In genomic region chr6:3763171-3763967, GRCm38 (mm10) we compare ENCODE assay signal across 8 mouse cellular contexts. TPM values are rescaled to one million over a fixed set of nuclear protein-coding genes. Genes with fewer than 3 reads are reported as not detected.
DNase-seq lines count a peak whose midpoint lies in the region; ATAC-seq and TF ChIP-seq lines count a peak whose summit lies in the region.

No protein-coding gene starts in this region.

- peak; percentile 72; the same call in 1 of the 2 replicates for ATAC-seq in intestine, embryonic 14.5 days (replicated peaks; ENCODE audit: low FRiP score, low TSS enrichment, low read depth)
- ATAC-seq in midbrain, embryonic 11.5 days (ENCODE audit: low FRiP score), result peak; percentile 90

- no peak for DNase-seq in heart, embryonic 10.5 days (ENCODE audit: low spot score)
- DNase-seq in heart, adult 2 months, result no peak
- peak; percentile 72 for DNase-seq in embryo, embryonic 10 days (ENCODE audit: low spot score)
- peak; percentile 71 for DNase-seq in intestine, embryonic 14.5 days (ENCODE audit: low spot score)
- DNase-seq in midbrain, embryonic 11.5 days (ENCODE audit: low spot score, missing footprints), result peak; percentile 95
- DNase-seq in urinary bladder, postnatal 4 days (ENCODE audit: low spot score in 2 of 2), result no peak
- DNase-seq in thymus, postnatal 25 days, result no peak
- DNase-seq in layer of hippocampus, postnatal 10 days (ENCODE audit: low spot score in 2 of 2), result no peak

- H3K4me1 ChIP-seq in heart, embryonic 10.5 days, result peaks cover 13% of the 10 kb centered on the region; the same call in 1 of the 2 replicates
- no peaks in the 10 kb centered on the region for H3K4me1 ChIP-seq in heart, adult 2 months (ENCODE audit: control insufficient read depth, insufficient read depth, low read length)
- peaks cover 3% of the 10 kb centered on the region; the same call in 1 of the 2 replicates for H3K4me1 ChIP-seq in intestine, embryonic 14.5 days (replicated peaks; ENCODE audit: control insufficient read depth, insufficient read depth, low read length)
- 0 out of 2 replicates have a peak, but pooled peaks cover 4% of the 10 kb centered on the region for H3K4me1 ChIP-seq in midbrain, embryonic 11.5 days (ENCODE audit: control insufficient read depth, insufficient read depth, low read length)

- no peak for TF ChIP-seq POLR2A in heart, adult 2 months (IDR thresholded peaks at IDR 0.05; ENCODE audit: insufficient read depth, low read depth, low read length)

- TF ChIP-seq EP300 in heart, adult 2 months (IDR thresholded peaks at IDR 0.05; ENCODE audit: insufficient read depth, low read depth, low read length), result no peak

- TF ChIP-seq CTCF in heart, adult 2 months (IDR thresholded peaks at IDR 0.05), result no peak

- H3K36me3 ChIP-seq in heart, embryonic 10.5 days, result no peaks in the 10 kb centered on the region
- H3K36me3 ChIP-seq in heart, adult 2 months (ENCODE audit: control insufficient read depth, insufficient read depth, low read length), result no peaks in the 10 kb centered on the region
- no peaks in the 10 kb centered on the region for H3K36me3 ChIP-seq in intestine, embryonic 14.5 days (ENCODE audit: control insufficient read depth, insufficient read depth, low read length)
- no peaks in the 10 kb centered on the region for H3K36me3 ChIP-seq in midbrain, embryonic 11.5 days (ENCODE audit: control insufficient read depth, insufficient read depth, low read length)

- intact Hi-C loops in heart, adult 2 months (cut with DNase I), result no loop called here

- under 1% methylated on average over 39 of the region's 39 CpGs for WGBS in heart, embryonic 10.5 days
- WGBS in heart, adult 2 months, result 1% methylated on average over 39 of the region's 39 CpGs
- WGBS in intestine, embryonic 14.5 days, result under 1% methylated on average over 39 of the region's 39 CpGs
- under 1% methylated on average over 38 of the region's 39 CpGs for WGBS in midbrain, embryonic 11.5 days

- peak overlapping the region; percentile 71 for H3K4me3 ChIP-seq in heart, embryonic 10.5 days
- H3K4me3 ChIP-seq in heart, adult 2 months, result no peak overlapping the region
- peak overlapping the region; percentile 38 for H3K4me3 ChIP-seq in intestine, embryonic 14.5 days (ENCODE audit: low read depth, low read length)
- H3K4me3 ChIP-seq in midbrain, embryonic 11.5 days (ENCODE audit: low read depth, low read length), result peak overlapping the region; percentile 57

- no peaks in the 10 kb centered on the region for H3K79me2 ChIP-seq in heart, adult 2 months (replicated peaks; ENCODE audit: control insufficient read depth, insufficient read depth, low read length)

- H3K4me2 ChIP-seq in intestine, embryonic 14.5 days (ENCODE audit: low read length), result peak overlapping the region; percentile 80
- H3K4me2 ChIP-seq in midbrain, embryonic 11.5 days, result peak overlapping the region; percentile 95

- no peak overlapping the region for H3K27ac ChIP-seq in heart, embryonic 10.5 days
- H3K27ac ChIP-seq in heart, adult 2 months, result no peak overlapping the region
- no peak overlapping the region for H3K27ac ChIP-seq in intestine, embryonic 14.5 days (ENCODE audit: low read depth)
- no peak overlapping the region for H3K27ac ChIP-seq in midbrain, embryonic 11.5 days (ENCODE audit: low read depth, low read length)

- H3K27me3 ChIP-seq in heart, embryonic 10.5 days (ENCODE audit: insufficient read depth, poor library complexity, severe bottlenecking), result peaks cover 55% of the 10 kb centered on the region
- H3K27me3 ChIP-seq in heart, adult 2 months (ENCODE audit: control insufficient read depth, insufficient read depth, low read length), result peaks cover 5% of the 10 kb centered on the region; the same call in 1 of the 2 replicates
- H3K27me3 ChIP-seq in intestine, embryonic 14.5 days (replicated peaks; ENCODE audit: control insufficient read depth, insufficient read depth, low read length), result peaks cover 52% of the 10 kb centered on the region
- peaks cover 31% of the 10 kb centered on the region for H3K27me3 ChIP-seq in midbrain, embryonic 11.5 days (ENCODE audit: control insufficient read depth, insufficient read depth, low read length)

- H3K9ac ChIP-seq in heart, adult 2 months (ENCODE audit: low read depth, low read length), result no peak overlapping the region
- H3K9ac ChIP-seq in intestine, embryonic 14.5 days (ENCODE audit: low read length), result no peak overlapping the region
- peak overlapping the region; percentile 38; the same call in 1 of the 2 replicates for H3K9ac ChIP-seq in midbrain, embryonic 11.5 days (ENCODE audit: low read length)

- no peaks in the 10 kb centered on the region for H3K9me3 ChIP-seq in heart, embryonic 10.5 days
- H3K9me3 ChIP-seq in intestine, embryonic 14.5 days (ENCODE audit: control insufficient read depth, low read length), result no peaks in the 10 kb centered on the region
- no peaks in the 10 kb centered on the region for H3K9me3 ChIP-seq in midbrain, embryonic 11.5 days (ENCODE audit: control insufficient read depth, low read length)

RNA-seq across cellular contexts. Expression of gene Calcr, which starts 1.1 kb away (rescaled TPM):
- polyA plus RNA-seq in heart, embryonic 10.5 days (2016; fragmentation: Nextera tagmentation; extraction: Ambion mirVana), result 0.81 and 1.4 TPM in 2 replicates
- not detected for total RNA-seq in heart, adult 2 months (2021)
- not detected in 2 replicates for polyA plus RNA-seq in heart, adult 2 months (2012; rRNA removed)
- 0.38 and 0.46 TPM in 2 replicates for polyA plus RNA-seq in intestine, embryonic 14.5 days (2014; fragmentation: Nextera tagmentation; extraction: Ambion mirVana)
- 0.82 and 0.84 TPM in 2 replicates for polyA plus RNA-seq in midbrain, embryonic 11.5 days (2014; fragmentation: Nextera tagmentation; extraction: Ambion mirVana)
- not detected for total RNA-seq in layer of hippocampus, postnatal 10 days (2021)

Comparison
In these comparisons a context has a peak if more than half of its experiments do, and no peak if none do; other contexts are left out.
1. DNase-seq: peak in embryo, embryonic 10 days (single experiment), intestine, embryonic 14.5 days (single experiment) and midbrain, embryonic 11.5 days (single experiment); none in heart, embryonic 10.5 days (single experiment), heart, adult 2 months (0 of 2), urinary bladder, postnatal 4 days (0 of 2), thymus, postnatal 25 days (single experiment) and layer of hippocampus, postnatal 10 days (0 of 2).